Mouse (Mus musculus) liver, embryonic 14.5 days (tissue): ENCODE measurements around the gene Gm49373. TPM values are rescaled to one million over a fixed set of nuclear protein-coding genes. Genes with fewer than 3 reads are reported as not detected.
A peak's percentile ranks its signal among the peaks of the same experiment; 100 is the strongest.
"Not testable (repeated sequence)": the region's sequence is repeated elsewhere in the genome, so short reads cannot be mapped to it uniquely, and the experiment has no call there.

Experiments used
- ATAC-seq: fragments of 200-750 bp; cut with Nextera tagmentation; 2 replicates; pipeline ENCODE4 v1.8.0; 2017; ENCODE audit warnings: moderate number of reproducible peaks, mild to moderate bottlenecking, moderate library complexity; ENCODE audit not compliant: insufficient read depth
- DNase-seq, 3 experiments: peaks; one replicate each; pipeline ENCODE4 v3.0.0-alpha.2; 2012 to 2013; ENCODE audit warnings: low read depth in 3 of 3, low spot score in 3 of 3
- H3K27ac ChIP-seq: fragments of 300-500 bp; sonication (generic); 2 replicates; pipeline ENCODE4 v1.5.1; 2014; ENCODE audit warnings: moderate library complexity, mild to moderate bottlenecking, control low read depth, inconsistent platforms
- H3K27me3 ChIP-seq: fragments of 300-500 bp; sonication (generic); 2 replicates; pipeline ENCODE4 v1.6.1; 2014; ENCODE audit warnings: mild to moderate bottlenecking, low read length, moderate library complexity; ENCODE audit not compliant: control insufficient read depth, insufficient read depth
- H3K36me3 ChIP-seq: fragments of 300-500 bp; sonication (generic); replicated peaks from 2 replicates; pipeline ENCODE4 v1.6.1; 2014; ENCODE audit warnings: low read depth; ENCODE audit not compliant: control insufficient read depth, insufficient read depth
- H3K4me1 ChIP-seq, 2 experiments: fragments of 200-500 bp in 1 of 2; fragments of 300-500 bp in 1 of 2; sonication (generic) in 1 of 2; replicated peaks; 2 replicates each; pipeline ENCODE4 v1.6.1; 2012 to 2014; ENCODE audit warnings: antibody characterized with exemption in 1 of 2, inconsistent platforms in 1 of 2, low read length in 1 of 2; ENCODE audit not compliant: control insufficient read depth in 2 of 2, insufficient read depth in 2 of 2
- H3K4me2 ChIP-seq: fragments of 300-500 bp; sonication (generic); 2 replicates; pipeline ENCODE4 v1.6.1; 2014; ENCODE audit warnings: low read depth, mild to moderate bottlenecking, control low read depth, moderate library complexity
- H3K4me3 ChIP-seq, 2 experiments: fragments of 200-500 bp in 1 of 2; fragments of 300-500 bp in 1 of 2; sonication (generic) in 1 of 2; 2 replicates each; pipeline ENCODE4 v1.5.1; 2012 to 2014; ENCODE audit warnings: low read depth in 2 of 2, low read length in 2 of 2, mild to moderate bottlenecking in 2 of 2, control low read depth in 1 of 2, inconsistent platforms in 1 of 2, moderate library complexity in 1 of 2; ENCODE audit not compliant: insufficient read depth in 1 of 2
- H3K9ac ChIP-seq: fragments of 300-500 bp; sonication (generic); replicated peaks from 2 replicates; pipeline ENCODE4 v1.6.1; 2014; ENCODE audit warnings: mild to moderate bottlenecking, control low read depth, moderate library complexity
- H3K9me3 ChIP-seq: fragments of 300-500 bp; sonication (generic); 2 replicates; pipeline ENCODE4 v1.6.1; 2016; ENCODE audit warnings: low read length, mixed read lengths; ENCODE audit not compliant: control insufficient read depth
- CTCF ChIP-seq: IDR thresholded peaks from 2 replicates; pipeline ENCODE4 v1.5.1; 2016; ENCODE audit warnings: antibody characterized with exemption, low read depth, control low read depth
- EP300 ChIP-seq: IDR thresholded peaks from 2 replicates; pipeline ENCODE4 v1.6.1; 2016; ENCODE audit warnings: antibody characterized with exemption, low read depth
- WGBS: fragments of 180-500 bp; shearing (Covaris S2); extraction: QIAGEN DNeasy Blood & Tissue Kit; methylation state at CpG from one replicate; pipeline ENCODE4 v1.1.7; 2014; ENCODE audit not compliant: insufficient replicate concordance; 5-methylcytosine and 5-hydroxymethylcytosine counted together
- polyA plus RNA-seq, 2 experiments: library from polyadenylated mRNA; depleted of rRNA in 1 of 2; stranded (reverse) in 1 of 2; unstranded in 1 of 2; fragments of >200 nt; fragmentation: Nextera tagmentation in 1 of 2; extraction: Ambion mirVana in 1 of 2; gene quantifications; 2 replicates each; pipeline versions ENCODE4 v1.2.1 to v1.2.3; 2012 to 2014

Gene Gm49373
- polyA plus RNA-seq, 2 experiments: 0.46 to 0.94 TPM

DNA sequence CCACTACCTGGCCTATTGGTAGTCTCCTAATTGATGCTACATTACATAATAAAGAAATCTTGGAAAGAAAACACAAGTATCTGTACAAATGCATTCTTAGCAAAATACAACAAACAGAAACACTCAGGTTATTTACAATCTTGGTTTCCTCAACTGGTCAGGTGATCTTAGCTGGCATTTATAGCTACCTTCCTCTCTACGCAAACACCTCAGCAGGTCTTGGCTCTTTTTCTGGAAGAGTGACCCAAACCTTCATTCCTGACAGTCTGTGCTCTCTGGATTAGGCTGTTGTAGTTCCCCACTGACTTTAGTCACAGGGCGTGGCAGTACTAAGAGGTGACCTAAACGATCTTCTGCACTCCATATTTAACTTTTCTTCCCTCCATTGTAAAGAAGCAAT is 27.7 kb downstream of the Gm49373 start:
- DNase-seq (no peak), ATAC-seq (no peak)
- no peaks in the 10 kb centered on the region for H3K9me3 ChIP-seq
- H3K9ac ChIP-seq: no peak overlapping the region
- WGBS: 57% methylated on average over 3 of the region's 3 CpGs
- H3K27ac ChIP-seq: no peak overlapping the region
- TF ChIP-seq EP300 (no peak), CTCF (no peak)
- no peak overlapping the region for H3K4me3 ChIP-seq
- H3K4me1 ChIP-seq: peaks cover 2 to 4% of the 10 kb centered on the region in 2 experiments; a peak in 3 of 4 replicates
- H3K36me3 ChIP-seq: no peaks in the 10 kb centered on the region
- H3K4me2 ChIP-seq: no peak overlapping the region
- no peaks in the 10 kb centered on the region for H3K27me3 ChIP-seq

DNA sequence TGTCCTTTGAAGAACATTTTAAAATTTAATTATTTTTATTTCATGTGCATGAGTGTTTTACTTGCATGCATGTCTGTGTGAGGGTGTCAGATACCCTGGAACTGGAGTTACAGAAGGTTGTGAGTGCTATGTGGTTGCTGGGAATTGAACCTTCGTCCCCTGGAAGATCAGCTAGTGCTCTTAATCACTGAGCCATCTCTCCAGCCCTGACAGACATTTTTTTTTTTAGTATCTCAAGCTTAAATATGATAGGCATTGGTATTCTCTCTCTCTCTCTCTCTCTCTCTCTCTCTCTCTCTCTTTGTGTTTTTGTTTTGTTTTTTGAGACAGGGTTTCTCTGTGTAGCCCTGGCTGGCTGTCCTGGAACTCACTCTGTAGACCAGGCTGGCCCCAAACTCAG is 28.1 kb downstream of the Gm49373 start:
- not testable (repeated sequence) for H3K27me3 ChIP-seq, H3K36me3 ChIP-seq, H3K27ac ChIP-seq, H3K4me2 ChIP-seq, H3K4me1 ChIP-seq, H3K4me3 ChIP-seq, H3K9ac ChIP-seq, ATAC-seq, DNase-seq, H3K9me3 ChIP-seq
- WGBS: 54% methylated on average over 1 of the region's 1 CpGs

DNA sequence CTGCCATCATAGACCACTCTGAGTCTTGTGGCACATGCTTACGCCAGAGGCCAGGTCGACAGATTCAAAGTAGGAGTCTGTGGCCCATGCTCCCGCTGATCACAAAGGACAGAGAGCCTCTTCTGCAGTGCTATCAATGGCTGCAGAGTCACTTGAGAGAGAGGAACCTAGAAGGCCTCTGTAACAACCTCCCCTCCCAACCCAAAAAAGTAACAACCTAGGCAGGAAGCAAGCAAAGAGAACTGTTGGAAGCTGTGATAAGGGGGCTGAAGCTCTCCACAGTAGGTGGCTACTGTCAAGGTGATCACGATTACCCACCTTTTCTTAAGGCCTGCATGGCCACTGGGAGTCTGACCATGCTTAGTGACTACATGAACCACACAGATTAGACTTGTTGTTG is 29.3 kb downstream of the Gm49373 start:
- H3K4me2 ChIP-seq: no peak overlapping the region
- H3K36me3 ChIP-seq: no peaks in the 10 kb centered on the region
- H3K9me3 ChIP-seq: no peaks in the 10 kb centered on the region
- ATAC-seq (no peak), DNase-seq (no peak)
- peaks cover 12 to 15% of the 10 kb centered on the region in 2 experiments for H3K4me1 ChIP-seq
- H3K4me3 ChIP-seq: no peak overlapping the region
- 49% methylated on average over 4 of the region's 4 CpGs for WGBS
- peaks cover 3% of the 10 kb centered on the region for H3K27me3 ChIP-seq
- no peak overlapping the region for H3K9ac ChIP-seq
- TF ChIP-seq EP300 (no peak), CTCF (no peak)
- H3K27ac ChIP-seq: no peak overlapping the region

DNA sequence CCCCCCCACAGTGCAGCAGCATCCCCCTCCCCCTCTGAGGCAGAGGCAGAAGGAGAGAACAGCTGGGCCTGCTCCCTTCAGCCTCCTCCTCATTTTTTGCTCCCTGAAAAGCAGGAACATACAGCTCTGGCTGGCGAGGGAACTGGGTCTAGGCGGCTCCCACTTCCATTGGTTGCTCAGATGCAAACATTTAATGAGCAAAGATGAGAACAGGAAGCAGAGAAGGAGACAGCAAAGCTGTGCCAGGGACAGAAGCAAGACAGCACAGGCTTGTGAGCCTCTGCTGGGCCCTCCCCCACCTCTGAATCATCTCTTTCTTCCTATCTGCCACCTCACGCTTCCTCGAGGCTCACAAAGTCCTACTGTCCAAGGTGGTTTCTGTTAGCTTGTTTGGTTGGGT is 31.6 kb downstream of the Gm49373 start:
- H3K4me3 ChIP-seq: no peak overlapping the region
- DNase-seq (no peak), ATAC-seq (no peak)
- 26% methylated on average over 4 of the region's 4 CpGs for WGBS
- H3K27me3 ChIP-seq: peaks cover 26% of the 10 kb centered on the region
- no peaks in the 10 kb centered on the region for H3K9me3 ChIP-seq
- peaks cover 12 to 15% of the 10 kb centered on the region in 2 experiments for H3K4me1 ChIP-seq
- H3K9ac ChIP-seq: no peak overlapping the region
- H3K4me2 ChIP-seq: no peak overlapping the region
- no peaks in the 10 kb centered on the region for H3K36me3 ChIP-seq
- no peak for TF ChIP-seq CTCF
- H3K27ac ChIP-seq: no peak overlapping the region

DNA sequence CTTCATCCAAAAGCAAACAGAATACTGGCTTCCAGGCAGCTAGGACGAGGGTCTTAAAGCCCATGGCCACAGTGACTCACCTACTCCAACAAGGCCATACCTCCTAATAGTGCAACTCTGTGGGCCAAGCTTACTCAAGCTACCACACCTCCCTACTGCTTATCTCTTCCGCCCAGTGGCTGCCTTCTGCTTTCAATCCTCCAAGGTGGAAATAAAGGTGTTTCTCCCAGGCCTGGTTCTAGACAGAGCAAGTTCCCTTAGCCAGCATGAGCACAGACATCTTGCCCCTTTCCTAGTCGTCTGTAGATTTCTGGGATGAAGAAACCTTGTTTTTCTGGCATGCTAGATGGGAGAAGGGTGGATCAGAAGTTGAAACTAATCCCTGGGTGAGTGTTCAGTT is 33.1 kb downstream of the Gm49373 start:
- Histone ChIP-seq H3K27me3 (peaks cover 41% of the 10 kb centered on the region), H3K4me1 (peaks cover 12 to 15% of the 10 kb centered on the region in 2 experiments), H3K9me3 (no peaks in the 10 kb centered on the region), H3K36me3 (no peaks in the 10 kb centered on the region), H3K4me2 (peak overlapping the region; percentile 30), H3K9ac (no peak overlapping the region), H3K27ac (peak overlapping the region; percentile 20; the same call in 1 of the 2 replicates), H3K4me3 (no peak overlapping the region)
- DNase-seq (no peak), ATAC-seq (peak; percentile 73)
- WGBS: 19% methylated on average over 3 of the region's 3 CpGs
- TF ChIP-seq CTCF (no peak), EP300 (peak; percentile 34; the same call in 1 of the 2 replicates)

DNA sequence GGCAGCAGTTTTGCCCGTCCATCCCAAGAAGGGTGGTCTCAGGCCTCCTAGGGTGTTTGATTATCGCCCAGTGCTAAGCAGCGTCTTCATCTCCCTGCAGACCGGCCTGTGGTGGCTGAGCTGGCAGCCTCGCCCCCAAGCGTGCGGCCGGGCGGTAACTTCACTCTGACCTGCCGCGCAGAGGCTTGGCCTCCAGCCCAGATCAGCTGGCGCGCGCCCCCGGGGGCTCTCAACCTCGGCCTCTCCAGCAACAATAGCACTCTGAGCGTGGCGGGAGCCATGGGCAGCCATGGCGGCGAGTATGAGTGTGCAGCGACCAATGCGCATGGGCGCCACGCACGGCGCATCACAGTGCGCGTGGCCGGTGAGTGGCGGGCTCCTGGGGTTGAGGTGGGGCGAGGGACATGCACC is 35.4 kb downstream of the Gm49373 start:
- Histone ChIP-seq H3K4me3 (peak overlapping the region in 1 of 2 experiments; percentile 27; a peak in 1 of 4 replicates), H3K4me2 (peak overlapping the region; percentile 43), H3K4me1 (peaks cover 18 to 21% of the 10 kb centered on the region in 2 experiments), H3K27ac (no peak overlapping the region), H3K9me3 (no peaks in the 10 kb centered on the region), H3K27me3 (peaks cover 63% of the 10 kb centered on the region), H3K36me3 (no peaks in the 10 kb centered on the region), H3K9ac (no peak overlapping the region)
- ATAC-seq (no peak), DNase-seq (no peak)
- TF ChIP-seq EP300: no peak
- 6% methylated on average over 31 of the region's 31 CpGs for WGBS
